Mouse (Mus musculus) cerebellum, postnatal 36 days (tissue): ENCODE measurements around the gene Msantd3.
A peak's percentile ranks its signal among the peaks of the same experiment; 100 is the strongest.

Source experiments
- DNase-seq, 2 experiments: peaks; one replicate each; pipeline ENCODE4 v3.0.0; 2021 to 2022; ENCODE audit warnings: mixed read lengths in 2 of 2

The Msantd3 gene

GRCm38 (mm10) chr4:48539841-48540575, at the start of gene Msantd3:
Gene Msantd3 (plus strand): TSS chr4:48539935.
- DNase-seq: peak; percentile 47 to 58

GRCm38 (mm10) chr4:48491290-48491743, 48.4 kb upstream of the Msantd3 start:
- DNase-seq: no peak

GRCm38 (mm10) chr4:48492510-48492909, 47.2 kb upstream of the Msantd3 start:
- no peak for DNase-seq

- no peak for DNase-seq
Measured at GRCm38 (mm10) chr4:48510861-48511260, 28.9 kb upstream of the Msantd3 start.

GRCm38 (mm10) chr4:48529559-48529958, 10.2 kb upstream of the Msantd3 start:
- no peak for DNase-seq

GRCm38 (mm10) chr4:48531804-48532601, 7.7 kb upstream of the Msantd3 start:
- DNase-seq: no peak

- DNase-seq: no peak
Measured at GRCm38 (mm10) chr4:48536275-48536674, 3.5 kb upstream of the Msantd3 start.

- no peak for DNase-seq
Measured at GRCm38 (mm10) chr4:48537024-48537423, 2.7 kb upstream of the Msantd3 start.

GRCm38 (mm10) chr4:48538581-48538980, 1.2 kb upstream of the Msantd3 start:
- no peak for DNase-seq

GRCm38 (mm10) chr4:48540576-48541111, 909 bp downstream of the Msantd3 start:
- peak; percentile 55 to 59 for DNase-seq

- no peak for DNase-seq
Measured at GRCm38 (mm10) chr4:48541526-48542250, 2.0 kb downstream of the Msantd3 start.

- no peak for DNase-seq
Measured at GRCm38 (mm10) chr4:48542351-48542750, 2.6 kb downstream of the Msantd3 start.

GRCm38 (mm10) chr4:48543071-48543865, 3.5 kb downstream of the Msantd3 start:
- no peak for DNase-seq

- DNase-seq: no peak
Measured at GRCm38 (mm10) chr4:48544141-48544540, 4.4 kb downstream of the Msantd3 start.

- no peak for DNase-seq
Measured at GRCm38 (mm10) chr4:48545966-48546365, 6.2 kb downstream of the Msantd3 start.

GRCm38 (mm10) chr4:48546568-48547496, 7.1 kb downstream of the Msantd3 start:
- no peak for DNase-seq

- DNase-seq: peak; percentile 36 to 43
Measured at GRCm38 (mm10) chr4:48548393-48549045, 8.8 kb downstream of the Msantd3 start.

GRCm38 (mm10) chr4:48549661-48550060, 9.9 kb downstream of the Msantd3 start:
- no peak for DNase-seq

- DNase-seq: no peak
Measured at GRCm38 (mm10) chr4:48552486-48553064, 12.8 kb downstream of the Msantd3 start.

- DNase-seq: no peak
Measured at GRCm38 (mm10) chr4:48554132-48554531, 14.4 kb downstream of the Msantd3 start.
